Mouse (Mus musculus): ENCODE measurements around the gene Vpreb3. TPM values are rescaled to one million over a fixed set of nuclear protein-coding genes. Genes with fewer than 3 reads are reported as not detected.
A peak's percentile ranks its signal among the peaks of the same experiment; 100 is the strongest.

The Vpreb3 gene
- polyA plus RNA-seq, 1 experiment from 2014 or later: 0.39 TPM

- DNase-seq (ENCODE audit: low spot score): no peak
- H3K9me3 ChIP-seq (replicated peaks): no peaks in the 10 kb centered on the region
- 81% methylated on average over 8 of the region's 8 CpGs for WGBS
- no peaks in the 10 kb centered on the region for H3K27me3 ChIP-seq (ENCODE audit: low read depth, poor library complexity, severe bottlenecking)
- no peak overlapping the region for H3K4me3 ChIP-seq
- no peak overlapping the region for H3K27ac ChIP-seq (replicated peaks)
- H3K36me3 ChIP-seq: peaks cover 78% of the 10 kb centered on the region
- H3K4me1 ChIP-seq: peaks cover 26% of the 10 kb centered on the region
Observed at GRCm38 (mm10) chr10:75916840-75917239, 26.0 kb upstream of the Vpreb3 start.

DNA sequence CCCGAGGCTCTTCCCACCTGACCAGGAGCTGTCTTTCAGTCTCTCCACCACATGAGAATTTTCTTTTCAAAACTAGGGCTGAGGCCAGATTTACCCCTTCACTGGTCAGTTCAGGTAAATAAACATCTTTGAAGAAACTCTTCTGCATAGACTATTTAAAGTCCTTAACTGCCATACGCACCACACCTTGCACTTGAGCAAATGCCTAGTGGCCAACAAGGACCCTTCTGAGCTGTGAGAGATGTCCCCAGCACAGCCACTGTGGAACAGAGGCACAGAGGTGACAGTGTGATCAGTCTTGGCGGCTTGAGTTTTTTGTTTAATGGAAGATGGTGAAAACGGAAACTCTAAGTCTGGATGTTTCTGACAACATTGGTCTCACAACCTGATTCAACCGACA, 23.8 kb upstream of the Vpreb3 start:
- Histone ChIP-seq H3K4me1 (peaks cover 38% of the 10 kb centered on the region), H3K4me3 (no peak overlapping the region), H3K9me3 (replicated peaks) (no peaks in the 10 kb centered on the region), H3K27me3 (ENCODE audit: low read depth, poor library complexity, severe bottlenecking) (no peaks in the 10 kb centered on the region), H3K27ac (replicated peaks) (no peak overlapping the region), H3K36me3 (peaks cover 62% of the 10 kb centered on the region)
- DNase-seq (ENCODE audit: low spot score): no peak
- WGBS: 92% methylated on average over 5 of the region's 5 CpGs

DNA sequence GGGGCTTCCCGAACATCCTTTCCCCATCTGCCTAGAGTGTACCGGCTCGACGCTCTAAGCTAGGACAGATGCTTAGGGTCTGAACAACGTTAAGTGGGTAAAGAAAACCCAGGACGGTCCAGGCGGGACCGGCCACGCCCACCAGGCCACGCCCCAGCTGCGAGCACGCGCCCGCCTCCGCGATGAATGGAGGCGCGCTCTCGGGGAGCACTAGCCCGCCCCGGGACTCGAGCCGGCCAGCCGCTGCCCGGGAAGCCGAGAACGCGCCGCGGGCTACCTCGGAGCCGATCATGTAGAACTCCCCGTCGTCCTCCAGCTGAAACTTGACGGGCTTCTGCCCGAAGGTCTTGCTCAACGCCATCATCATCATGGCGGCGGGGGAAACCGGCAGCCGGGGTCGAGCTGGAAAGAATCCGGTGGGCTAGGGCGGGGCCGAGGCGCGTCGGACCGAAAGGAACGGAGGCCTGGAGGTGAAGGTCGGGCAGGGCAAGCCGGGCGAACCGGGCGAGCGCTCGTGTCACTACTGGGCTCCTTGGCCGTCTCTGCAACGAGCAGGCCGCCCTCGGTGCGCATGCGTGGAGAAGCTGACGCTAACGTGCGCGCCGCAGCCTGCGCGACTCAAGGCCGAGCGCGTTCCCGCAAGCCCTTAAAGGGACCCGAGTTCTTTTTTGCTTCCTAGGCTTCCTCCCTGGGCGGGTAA, 21.7 kb upstream of the Vpreb3 start, which contains the start of gene Smarcb1:
Gene Smarcb1, minus strand, starts transcription at position 592 of the 700 bp plus-strand sequence.
- H3K4me1 ChIP-seq: peaks cover 38% of the 10 kb centered on the region
- under 1% methylated on average over 76 of the region's 76 CpGs for WGBS
- no peaks in the 10 kb centered on the region for H3K27me3 ChIP-seq (ENCODE audit: low read depth, poor library complexity, severe bottlenecking)
- DNase-seq (ENCODE audit: low spot score): peak; percentile 94
- peak within 1 kb of the TSS; percentile 99 for H3K27ac ChIP-seq (replicated peaks)
- H3K36me3 ChIP-seq: peaks cover 56% of the 10 kb centered on the region
- H3K9me3 ChIP-seq (replicated peaks): no peaks in the 10 kb centered on the region
- peak within 1 kb of the TSS; percentile 91 for H3K4me3 ChIP-seq

DNA sequence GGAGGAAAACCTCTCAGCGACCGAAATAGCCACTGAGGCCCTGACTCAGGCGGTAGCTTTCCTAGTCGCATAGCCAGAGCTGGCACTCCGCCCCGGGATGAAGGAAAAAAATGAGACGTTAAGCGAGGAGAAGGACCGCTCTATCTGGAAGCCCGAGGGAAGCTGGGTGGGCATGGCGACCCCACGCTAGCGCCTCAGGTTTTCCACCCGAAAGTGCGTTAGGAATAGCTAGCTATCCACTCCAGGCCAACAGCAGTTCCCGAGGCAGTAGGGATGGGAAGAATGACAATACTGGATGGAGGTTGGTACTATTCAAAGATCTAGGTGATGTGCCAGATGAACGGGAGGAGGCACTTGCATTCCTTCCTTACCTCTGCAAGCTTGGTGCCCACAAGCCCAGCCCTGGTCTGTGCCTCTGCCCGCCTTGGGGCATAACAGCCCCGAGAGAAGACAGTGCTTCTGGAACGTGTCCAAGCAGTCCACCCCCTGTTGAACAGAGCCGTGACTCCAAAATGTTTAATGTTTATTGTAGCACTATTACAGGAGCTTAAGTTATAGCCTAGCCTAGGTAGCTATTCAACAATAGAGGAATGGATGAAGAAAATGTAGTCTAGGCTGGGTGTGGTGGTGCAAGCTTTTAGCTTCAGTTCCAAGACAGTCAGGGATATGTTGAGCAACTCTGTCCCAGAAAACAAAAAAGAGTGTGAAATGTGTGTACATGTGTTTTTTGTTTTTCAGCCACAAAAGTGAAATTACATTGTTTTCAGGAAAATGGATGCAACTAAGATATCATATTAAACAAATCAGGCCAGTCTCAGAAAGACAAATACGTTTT, 20.9 kb upstream of the Vpreb3 start:
- Histone ChIP-seq H3K4me3 (peak overlapping the region; percentile 91), H3K9me3 (replicated peaks) (no peaks in the 10 kb centered on the region), H3K4me1 (peaks cover 38% of the 10 kb centered on the region), H3K27ac (replicated peaks) (peak overlapping the region; percentile 99), H3K36me3 (peaks cover 54% of the 10 kb centered on the region), H3K27me3 (ENCODE audit: low read depth, poor library complexity, severe bottlenecking) (no peaks in the 10 kb centered on the region)
- no peak for DNase-seq (ENCODE audit: low spot score)
- 8% methylated on average over 22 of the region's 22 CpGs for WGBS

DNA sequence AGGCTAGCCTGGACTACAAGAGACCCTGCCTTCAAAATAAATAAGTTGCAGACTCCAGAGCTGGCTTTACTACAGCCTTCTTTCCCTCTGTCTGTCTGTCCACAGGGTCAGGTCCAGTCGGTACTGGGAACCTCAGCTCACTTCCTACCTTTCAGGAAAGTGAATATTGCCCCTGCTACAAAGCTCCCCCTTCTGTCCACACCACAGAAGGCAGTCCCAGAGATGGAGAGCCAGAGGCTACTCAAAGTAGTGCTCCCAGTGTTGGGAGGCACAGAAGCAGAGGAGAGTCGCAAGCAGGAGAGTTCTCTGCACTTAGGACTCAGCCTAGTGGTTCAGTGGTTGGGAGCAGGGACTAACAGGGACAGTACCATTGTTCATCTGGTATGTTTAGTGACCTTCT, 18.5 kb upstream of the Vpreb3 start:
- Histone ChIP-seq H3K4me1 (peaks cover 27% of the 10 kb centered on the region), H3K4me3 (no peak overlapping the region), H3K9me3 (replicated peaks) (no peaks in the 10 kb centered on the region), H3K36me3 (peaks cover 39% of the 10 kb centered on the region), H3K27ac (replicated peaks) (no peak overlapping the region), H3K27me3 (ENCODE audit: low read depth, poor library complexity, severe bottlenecking) (peaks cover 9% of the 10 kb centered on the region)
- WGBS: 67% methylated on average over 2 of the region's 2 CpGs
- DNase-seq (ENCODE audit: low spot score): no peak

DNA sequence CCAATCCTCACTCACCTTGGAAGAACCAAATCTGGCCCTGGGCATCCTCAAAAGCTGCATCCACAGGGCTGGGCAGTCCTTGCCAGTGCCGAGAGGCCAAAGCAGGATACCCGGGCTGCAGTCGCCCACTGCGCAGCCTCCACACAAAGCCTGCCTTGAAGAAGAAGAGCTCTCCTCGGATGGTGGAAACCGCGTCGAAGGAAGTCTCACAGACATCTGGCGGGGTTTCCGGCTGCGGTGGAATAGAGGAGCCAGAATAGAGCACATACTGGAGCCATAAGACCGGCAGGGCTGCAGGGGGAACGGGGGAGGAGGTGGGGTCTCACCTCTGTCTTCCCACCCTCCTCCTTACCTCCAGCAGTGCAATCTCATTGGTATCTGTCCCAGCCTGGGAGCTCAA, 16.5 kb upstream of the Vpreb3 start:
- Histone ChIP-seq H3K9me3 (replicated peaks) (no peaks in the 10 kb centered on the region), H3K27ac (replicated peaks) (no peak overlapping the region), H3K27me3 (ENCODE audit: low read depth, poor library complexity, severe bottlenecking) (peaks cover 30% of the 10 kb centered on the region), H3K4me3 (no peak overlapping the region), H3K36me3 (peaks cover 34% of the 10 kb centered on the region), H3K4me1 (peaks cover 24% of the 10 kb centered on the region)
- 70% methylated on average over 13 of the region's 13 CpGs for WGBS
- no peak for DNase-seq (ENCODE audit: low spot score)

- H3K27ac ChIP-seq (replicated peaks): no peak overlapping the region
- 33% methylated on average over 6 of the region's 6 CpGs for WGBS
- H3K4me3 ChIP-seq: no peak overlapping the region
- peaks cover 67% of the 10 kb centered on the region for H3K27me3 ChIP-seq (ENCODE audit: low read depth, poor library complexity, severe bottlenecking)
- DNase-seq (ENCODE audit: low spot score): no peak
- H3K4me1 ChIP-seq: peaks cover 37% of the 10 kb centered on the region
- peaks cover 20% of the 10 kb centered on the region for H3K36me3 ChIP-seq
- H3K9me3 ChIP-seq (replicated peaks): no peaks in the 10 kb centered on the region
Observed at GRCm38 (mm10) chr10:75930304-75930703, 12.6 kb upstream of the Vpreb3 start.

- peaks cover 77% of the 10 kb centered on the region for H3K27me3 ChIP-seq (ENCODE audit: low read depth, poor library complexity, severe bottlenecking)
- H3K27ac ChIP-seq (replicated peaks): peak overlapping the region; percentile 88; the same call in 1 of the 2 replicates
- WGBS: 21% methylated on average over 7 of the region's 7 CpGs
- DNase-seq (ENCODE audit: low spot score): no peak
- H3K4me3 ChIP-seq: peak overlapping the region; percentile 72
- H3K36me3 ChIP-seq: peaks cover 13% of the 10 kb centered on the region
- peaks cover 48% of the 10 kb centered on the region for H3K4me1 ChIP-seq
- no peaks in the 10 kb centered on the region for H3K9me3 ChIP-seq (replicated peaks)
Observed at GRCm38 (mm10) chr10:75931311-75931710, 11.5 kb upstream of the Vpreb3 start.

GRCm38 (mm10) chr10:75932081-75932678, 10.7 kb upstream of the Vpreb3 start:
- peak; percentile 76 for DNase-seq (ENCODE audit: low spot score)
- WGBS: under 1% methylated on average over 43 of the region's 44 CpGs

GRCm38 (mm10) chr10:75932891-75933290, 10.0 kb upstream of the Vpreb3 start, which contains the start of gene Chchd10:
TSS of gene Chchd10 (plus strand) at chr10:75933130.
- peak within 1 kb of the TSS; percentile 88 for H3K27ac ChIP-seq (replicated peaks)
- DNase-seq (ENCODE audit: low spot score): no peak
- H3K4me1 ChIP-seq: peaks cover 60% of the 10 kb centered on the region
- peak within 1 kb of the TSS; percentile 72 for H3K4me3 ChIP-seq
- H3K9me3 ChIP-seq (replicated peaks): no peaks in the 10 kb centered on the region
- WGBS: 26% methylated on average over 6 of the region's 6 CpGs
- peaks cover 93% of the 10 kb centered on the region for H3K27me3 ChIP-seq (ENCODE audit: low read depth, poor library complexity, severe bottlenecking)
- no peaks in the 10 kb centered on the region; the same call in 1 of the 2 replicates for H3K36me3 ChIP-seq

More at GRCm38 (mm10) chr10:75932081-75932678, 10.7 kb upstream of the Vpreb3 start:
- H3K36me3 ChIP-seq: peaks cover 6% of the 10 kb centered on the region; the same call in 1 of the 2 replicates
- peak overlapping the region; percentile 88 for H3K27ac ChIP-seq (replicated peaks)
- H3K27me3 ChIP-seq (ENCODE audit: low read depth, poor library complexity, severe bottlenecking): peaks cover 86% of the 10 kb centered on the region
- H3K4me1 ChIP-seq: peaks cover 52% of the 10 kb centered on the region
- peak overlapping the region; percentile 72 for H3K4me3 ChIP-seq
- H3K9me3 ChIP-seq (replicated peaks): no peaks in the 10 kb centered on the region

- 90% methylated on average over 1 of the region's 1 CpGs for WGBS
- DNase-seq (ENCODE audit: low spot score): no peak
- H3K9me3 ChIP-seq (replicated peaks): no peaks in the 10 kb centered on the region
- H3K36me3 ChIP-seq: no peaks in the 10 kb centered on the region
- peak overlapping the region; percentile 68 for H3K4me3 ChIP-seq
- peaks cover 66% of the 10 kb centered on the region for H3K4me1 ChIP-seq
- no peak overlapping the region for H3K27ac ChIP-seq (replicated peaks)
- H3K27me3 ChIP-seq (ENCODE audit: low read depth, poor library complexity, severe bottlenecking): peaks cover 93% of the 10 kb centered on the region
Observed at GRCm38 (mm10) chr10:75934991-75935390, 7.9 kb upstream of the Vpreb3 start.

GRCm38 (mm10) chr10:75935680-75936541, 6.9 kb upstream of the Vpreb3 start, which contains the start of gene Mmp11:
TSS of gene Mmp11 (minus strand) at chr10:75936496.
- WGBS: 2% methylated on average over 51 of the region's 51 CpGs
- Histone ChIP-seq H3K4me3 (peak within 1 kb of the TSS; percentile 68), H3K27me3 (ENCODE audit: low read depth, poor library complexity, severe bottlenecking) (peaks cover 93% of the 10 kb centered on the region), H3K36me3 (no peaks in the 10 kb centered on the region), H3K4me1 (peaks cover 69% of the 10 kb centered on the region), H3K9me3 (replicated peaks) (no peaks in the 10 kb centered on the region), H3K27ac (replicated peaks) (peak within 1 kb of the TSS; percentile 42; the same call in 1 of the 2 replicates)
- DNase-seq (ENCODE audit: low spot score): peak; percentile 78

Data from midbrain, embryonic 10.5 days (tissue).